Mouse (Mus musculus) MEL (cell line): ENCODE results near the gene Trmt2a. TPM values are rescaled to one million over a fixed set of nuclear protein-coding genes. Genes with fewer than 3 reads are reported as not detected.

ENCODE experiments used
- DNase-seq: peaks from one replicate; pipeline ENCODE4 v3.0.0; 2011; ENCODE audit warnings: low read depth, low spot score
- H3K27ac ChIP-seq: 2 replicates; pipeline ENCODE4 v1.5.1; 2012; ENCODE audit warnings: low read depth, mild to moderate bottlenecking, control low read depth, low read length, moderate library complexity; ENCODE audit not compliant: control insufficient read depth
- H3K27me3 ChIP-seq, 2 experiments: fragments of 150-350 bp in 1 of 2; sonication (generic) in 1 of 2; 2 replicates each; pipeline ENCODE4 v1.6.1; 2012; ENCODE audit warnings: low read length in 2 of 2, mild to moderate bottlenecking in 2 of 2, improper control_type of control experiment in 1 of 2, moderate library complexity in 1 of 2; ENCODE audit not compliant: insufficient read depth in 2 of 2, control insufficient read depth in 1 of 2
- H3K36me3 ChIP-seq, 2 experiments: 2 replicates each; pipeline ENCODE4 v1.6.1; 2012 to 2014; ENCODE audit warnings: low read length in 2 of 2, improper control_type of control experiment in 1 of 2, inconsistent platforms in 1 of 2, mild to moderate bottlenecking in 1 of 2; ENCODE audit not compliant: insufficient read depth in 2 of 2, control insufficient read depth in 1 of 2
- H3K4me1 ChIP-seq, 2 experiments: fragments of 150-350 bp in 1 of 2; sonication (generic) in 1 of 2; 2 replicates each; pipeline ENCODE4 v1.6.1; 2012; ENCODE audit warnings: low read length in 2 of 2, improper control_type of control experiment in 1 of 2, mild to moderate bottlenecking in 1 of 2; ENCODE audit not compliant: insufficient read depth in 2 of 2, control insufficient read depth in 1 of 2
- H3K4me3 ChIP-seq, 2 experiments: fragments of 150-350 bp in 1 of 2; sonication (generic) in 1 of 2; 2 replicates each; pipeline ENCODE4 v1.5.1; 2012; ENCODE audit warnings: low read depth in 2 of 2, low read length in 2 of 2, mild to moderate bottlenecking in 2 of 2, moderate library complexity in 2 of 2, control low read depth in 1 of 2, improper control_type of control experiment in 1 of 2; ENCODE audit not compliant: control insufficient read depth in 1 of 2, insufficient read depth in 1 of 2
- H3K79me2 ChIP-seq: 2 replicates; pipeline ENCODE4 v1.6.1; 2012; ENCODE audit warnings: mild to moderate bottlenecking, low read length, moderate library complexity; ENCODE audit not compliant: control insufficient read depth, poor library complexity, insufficient read depth
- H3K9ac ChIP-seq: 2 replicates; pipeline ENCODE4 v1.6.1; 2012; ENCODE audit warnings: low read depth, mild to moderate bottlenecking, control low read depth, low read length, moderate library complexity; ENCODE audit not compliant: control insufficient read depth, poor library complexity, severe bottlenecking
- H3K9me3 ChIP-seq: fragments of 150-350 bp; sonication (generic); replicated peaks from 2 replicates; pipeline ENCODE4 v1.6.1; 2012; ENCODE audit warnings: mild to moderate bottlenecking, low read length, improper control_type of control experiment, moderate library complexity; ENCODE audit not compliant: insufficient read depth
- BHLHE40 ChIP-seq: IDR thresholded peaks from 2 replicates; pipeline ENCODE4 v1.6.1; 2012; ENCODE audit warnings: low read depth, mild to moderate bottlenecking, inconsistent platforms, low read length, improper control_type of control experiment, borderline replicate concordance
- CHD1 ChIP-seq: IDR thresholded peaks from 2 replicates; pipeline ENCODE4 v1.6.1; 2012; ENCODE audit warnings: low read depth, mild to moderate bottlenecking, inconsistent platforms, low read length, improper control_type of control experiment
- CHD2 ChIP-seq: IDR thresholded peaks from 2 replicates; pipeline ENCODE4 v1.6.1; 2011; ENCODE audit warnings: low read length, improper control_type of control experiment
- CTCF ChIP-seq, 3 experiments: IDR thresholded peaks in 2 of 3; conservative IDR thresholded peaks in 1 of 3; 2 replicates each; pipeline ENCODE4 v1.5.1; 2011 to 2012; ENCODE audit warnings: low read length in 3 of 3, low read depth in 2 of 3, mild to moderate bottlenecking in 2 of 3, improper control_type of control experiment in 1 of 3, inconsistent platforms in 1 of 3, mixed read lengths in 1 of 3, moderate library complexity in 1 of 3; ENCODE audit not compliant: control insufficient read depth in 1 of 3, insufficient read depth in 1 of 3, poor library complexity in 1 of 3, severe bottlenecking in 1 of 3
- E2F4 ChIP-seq: IDR thresholded peaks from 2 replicates; pipeline ENCODE4 v1.6.1; 2011; ENCODE audit warnings: low read depth, low read length, improper control_type of control experiment, borderline replicate concordance
- GABPA ChIP-seq: IDR thresholded peaks from 2 replicates; pipeline ENCODE4 v1.6.1; 2012; ENCODE audit warnings: low read depth, mild to moderate bottlenecking, inconsistent platforms, low read length, improper control_type of control experiment, moderate library complexity
- HCFC1 ChIP-seq: IDR thresholded peaks from 2 replicates; pipeline ENCODE4 v1.6.1; 2012; ENCODE audit warnings: low read depth, mild to moderate bottlenecking, inconsistent platforms, low read length, improper control_type of control experiment, moderate library complexity
- JUND ChIP-seq: IDR thresholded peaks from 2 replicates; pipeline ENCODE4 v1.6.1; 2011; ENCODE audit warnings: low read depth, mild to moderate bottlenecking, improper control_type of control experiment, low read length
- KAT2A ChIP-seq: conservative IDR thresholded peaks from 2 replicates; pipeline ENCODE4 v1.6.1; 2012; ENCODE audit warnings: low read depth, low read length, improper control_type of control experiment, inconsistent platforms
- MAZ ChIP-seq: IDR thresholded peaks from 2 replicates; pipeline ENCODE4 v1.6.1; 2012; ENCODE audit warnings: low read depth, mild to moderate bottlenecking, inconsistent platforms, low read length, improper control_type of control experiment
- MEF2A ChIP-seq: IDR thresholded peaks from 2 replicates; pipeline ENCODE4 v1.6.1; 2014; ENCODE audit warnings: low read depth, mild to moderate bottlenecking, inconsistent platforms, low read length, improper control_type of control experiment; ENCODE audit not compliant: poor library complexity, insufficient replicate concordance, severe bottlenecking; ENCODE audit errors: extremely low read depth
- NRF1 ChIP-seq: IDR thresholded peaks from 2 replicates; pipeline ENCODE4 v1.6.1; 2014; ENCODE audit warnings: low read depth, mild to moderate bottlenecking, inconsistent platforms, low read length, improper control_type of control experiment, moderate library complexity; ENCODE audit not compliant: poor library complexity, insufficient read depth, severe bottlenecking
- POLR2A ChIP-seq, 2 experiments: IDR thresholded peaks; 2 replicates each; pipeline ENCODE4 v1.6.1; 2011 to 2012; ENCODE audit warnings: low read length in 2 of 2, mild to moderate bottlenecking in 2 of 2, control low read depth in 1 of 2, improper control_type of control experiment in 1 of 2, low read depth in 1 of 2, moderate library complexity in 1 of 2; ENCODE audit not compliant: control insufficient read depth in 1 of 2, insufficient read depth in 1 of 2, poor library complexity in 1 of 2
- SIN3A ChIP-seq: IDR thresholded peaks from 2 replicates; pipeline ENCODE4 v1.6.1; 2012; ENCODE audit warnings: low read length, improper control_type of control experiment, inconsistent platforms
- TBP ChIP-seq: IDR thresholded peaks from 2 replicates; pipeline ENCODE4 v1.8.0; 2011; ENCODE audit warnings: low read depth, low read length, improper control_type of control experiment
- UBTF ChIP-seq: IDR thresholded peaks from 2 replicates; pipeline ENCODE4 v1.6.1; 2012; ENCODE audit warnings: low read depth, mild to moderate bottlenecking, inconsistent platforms, low read length, improper control_type of control experiment, moderate library complexity, borderline replicate concordance; ENCODE audit not compliant: insufficient read depth
- USF2 ChIP-seq, 2 experiments: IDR thresholded peaks; 2 replicates each; pipeline ENCODE4 v1.6.1; 2011 to 2012; ENCODE audit warnings: improper control_type of control experiment in 2 of 2, low read length in 2 of 2, borderline replicate concordance in 1 of 2, inconsistent platforms in 1 of 2, low read depth in 1 of 2, mild to moderate bottlenecking in 1 of 2; ENCODE audit not compliant: insufficient read depth in 1 of 2
- ZC3H11A ChIP-seq: IDR thresholded peaks from 2 replicates; pipeline ENCODE4 v1.6.1; 2012; ENCODE audit warnings: low read depth, mild to moderate bottlenecking, inconsistent platforms, low read length, improper control_type of control experiment
- ZMIZ1 ChIP-seq: IDR thresholded peaks from 2 replicates; pipeline ENCODE4 v1.6.1; 2012; ENCODE audit warnings: low read depth, mild to moderate bottlenecking, inconsistent platforms, low read length, improper control_type of control experiment, moderate library complexity
- polyA plus RNA-seq, 2 experiments: library from polyadenylated mRNA; stranded (reverse) in 1 of 2; unstranded in 1 of 2; fragments of >175 nt in 1 of 2; fragments of >200 nt in 1 of 2; gene quantifications; 2 replicates each; pipeline versions ENCODE4 v1.2.1 to v1.2.4; 2012; ENCODE audit warnings: low replicate concordance in 2 of 2, low read depth in 1 of 2; ENCODE audit not compliant: insufficient read length in 2 of 2, insufficient read depth in 1 of 2, missing spikeins in 1 of 2
- total RNA-seq: library from RNA; depleted of rRNA; stranded (reverse); fragments of 300-350 nt; gene quantifications from 2 replicates; pipeline ENCODE4 v1.2.3, GENCODE M21; 2012

Trmt2a gene
- total and polyA plus RNA-seq, 3 experiments, result 178 to 185 TPM; not detected in 1

DNA sequence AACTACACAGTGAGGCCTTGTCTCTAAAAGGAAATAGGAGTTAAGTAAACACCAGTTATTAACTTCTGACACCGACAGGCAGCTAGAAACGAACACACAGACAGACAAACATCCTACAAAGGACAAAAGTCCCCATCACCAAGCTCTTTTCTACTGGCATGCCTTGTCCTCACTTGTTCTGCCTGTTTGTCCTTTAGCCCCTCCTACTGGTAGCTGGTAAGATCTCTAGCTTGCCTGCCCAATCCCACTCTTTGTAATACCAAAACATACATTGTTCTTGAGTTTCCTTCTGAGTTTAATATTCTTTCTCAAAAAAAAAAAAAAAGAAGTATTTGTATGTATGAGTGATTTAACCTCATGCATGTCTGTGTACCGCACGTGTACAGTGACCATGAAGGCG, 19.7 kb downstream of the Trmt2a start:
- Histone ChIP-seq H3K9me3 (no peaks in the 10 kb centered on the region), H3K27me3 (no peaks in the 10 kb centered on the region), H3K9ac (no peak overlapping the region), H3K4me3 (no peak overlapping the region), H3K36me3 (peaks cover 23 to 62% of the 10 kb centered on the region in 2 experiments), H3K27ac (no peak overlapping the region), H3K4me1 (peaks cover 4 to 15% of the 10 kb centered on the region in 2 experiments; a peak in 3 of 4 replicates), H3K79me2 (no peaks in the 10 kb centered on the region)
- DNase-seq, result peak; percentile 64
- TF ChIP-seq USF2 (IDR thresholded peaks at IDR 0.05; ENCODE audit: borderline replicate concordance in 1 of 2, insufficient read depth in 1 of 2, low read depth in 1 of 2, low read length in 2 of 2) (no peak), CTCF (IDR thresholded peaks at IDR 0.05 in 2 of 3, conservative IDR thresholded peaks at IDR 0.05 in 1 of 3; ENCODE audit: control insufficient read depth in 1 of 3, insufficient read depth in 1 of 3, low read depth in 2 of 3, low read length in 3 of 3, poor library complexity in 1 of 3, severe bottlenecking in 1 of 3) (peak in 2 of 3 experiments; percentile 42 to 43; a peak in 4 of 6 replicates), ZC3H11A (no peak), NRF1 (no peak)

DNA sequence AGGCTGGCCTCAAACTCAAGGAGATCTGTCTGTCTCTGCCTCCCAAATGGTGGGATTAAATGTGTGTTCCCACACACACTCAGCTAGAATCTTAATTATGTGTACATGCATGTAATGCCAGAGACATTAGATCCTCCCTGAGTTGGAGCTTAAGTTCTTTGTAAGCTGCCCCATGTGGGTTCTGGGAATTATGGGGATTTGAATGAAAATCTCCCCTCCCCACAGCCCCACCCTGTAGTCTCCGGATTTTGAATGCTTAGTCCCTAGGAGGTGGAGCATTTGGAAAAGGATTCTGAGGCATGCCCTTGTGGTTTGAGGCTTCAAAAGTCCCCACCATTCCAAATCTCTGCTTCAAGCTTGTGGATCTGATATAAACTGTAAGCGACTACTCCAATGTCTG, 26.7 kb downstream of the Trmt2a start:
- Histone ChIP-seq H3K4me1 (no peaks in the 10 kb centered on the region), H3K36me3 (peaks cover 0 to 56% of the 10 kb centered on the region in 2 experiments; a peak in 2 of 4 replicates), H3K4me3 (no peak overlapping the region), H3K27me3 (no peaks in the 10 kb centered on the region), H3K79me2 (peaks cover 5% of the 10 kb centered on the region; the same call in 1 of the 2 replicates), H3K27ac (no peak overlapping the region), H3K9me3 (no peaks in the 10 kb centered on the region), H3K9ac (no peak overlapping the region)
- TF ChIP-seq JUND (no peak), HCFC1 (no peak), CHD2 (no peak), BHLHE40 (no peak), MEF2A (no peak), E2F4 (no peak), GABPA (no peak), POLR2A (IDR thresholded peaks at IDR 0.05; ENCODE audit: control insufficient read depth in 1 of 2, insufficient read depth in 1 of 2, low read depth in 1 of 2, low read length in 2 of 2, poor library complexity in 1 of 2) (no peak), TBP (no peak), ZMIZ1 (no peak), SIN3A (no peak), CHD1 (no peak), KAT2A (no peak), MAZ (no peak), UBTF (no peak)
- DNase-seq, result no peak
